Mouse (Mus musculus) ovary, adult 10 weeks (tissue): ENCODE results near the gene Tex28. TPM values are rescaled to one million over a fixed set of nuclear protein-coding genes. Genes with fewer than 3 reads are reported as not detected.

Experiments used
- polyA plus RNA-seq: library from polyadenylated mRNA; stranded (reverse); fragments of 350-450 nt; fragmentation: Illumina TruSeq; extraction: RNeasy Lipid Tissue Mini Kit (QIAGEN cat#74804); gene quantifications from one replicate; pipeline ENCODE4 v1.2.3, GENCODE M21; 2014

Tex28 gene
- not detected for polyA plus RNA-seq

GRCm38 (mm10) chrX:74167738-74168137 lies at the start of gene Tex28:
Gene Tex28 (minus strand): TSS chrX:74167838.

GRCm38 (mm10) chrX:74176959-74177358 lies 9.3 kb upstream of the Tex28 start, which contains the start of gene Tktl1:
Gene Tktl1 (plus strand): TSS chrX:74177259.

GRCm38 (mm10) chrX:74135263-74135662 lies 32.4 kb downstream of the Tex28 start, which contains the start of gene Mecp2:
Gene Mecp2 (minus strand): TSS chrX:74135363.

GRCm38 (mm10) chrX:74127164-74127563 lies 40.5 kb downstream of the Tex28 start, which contains the start of gene Opn1mw:
Gene Opn1mw (plus strand): TSS chrX:74127464.

Other genes starting within 250 kb of the Tex28 start
- 0.46 TPM for gene Arhgap4, start 246.0 kb downstream of the Tex28 start, polyA plus RNA-seq
- gene Naa10, start 245.9 kb downstream of the Tex28 start, polyA plus RNA-seq: 6.2 TPM
- 2.0 TPM for gene Renbp, start 237.0 kb downstream of the Tex28 start, polyA plus RNA-seq
- 43.7 TPM for gene Hcfc1, start 201.5 kb downstream of the Tex28 start, polyA plus RNA-seq
- gene Irak1, start 143.9 kb downstream of the Tex28 start, polyA plus RNA-seq: 50.0 TPM
- gene Opn1mw, start 40.4 kb downstream of the Tex28 start, polyA plus RNA-seq: not detected
- 39.6 TPM for gene Mecp2, start 32.5 kb downstream of the Tex28 start, polyA plus RNA-seq
- 0.17 TPM for gene Tktl1, start 9.4 kb upstream of the Tex28 start, polyA plus RNA-seq
- gene Flna, start 82.0 kb upstream of the Tex28 start, polyA plus RNA-seq: 89.3 TPM
- gene Emd, start 86.8 kb upstream of the Tex28 start, polyA plus RNA-seq: 140 TPM
- 1,805 TPM for gene Rpl10, start 103.0 kb upstream of the Tex28 start, polyA plus RNA-seq
- 21.2 TPM for gene Taz, start 114.1 kb upstream of the Tex28 start, polyA plus RNA-seq
- gene Dnase1l1, start 114.5 kb upstream of the Tex28 start, polyA plus RNA-seq: 14.7 TPM
- 172 TPM for gene Atp6ap1, start 129.3 kb upstream of the Tex28 start, polyA plus RNA-seq
- 102 TPM for gene Gdi1, start 137.2 kb upstream of the Tex28 start, polyA plus RNA-seq
- gene Fam50a, start 145.2 kb upstream of the Tex28 start, polyA plus RNA-seq: 17.0 TPM
- 1.8 TPM for gene Plxna3, start 161.2 kb upstream of the Tex28 start, polyA plus RNA-seq
- 13.9 TPM for gene Lage3, start 185.8 kb upstream of the Tex28 start, polyA plus RNA-seq
- 44.0 TPM for gene Ubl4a, start 205.4 kb upstream of the Tex28 start, polyA plus RNA-seq
- gene Slc10a3, start 205.5 kb upstream of the Tex28 start, polyA plus RNA-seq: 11.3 TPM
- 9.9 TPM for gene Fam3a, start 225.4 kb upstream of the Tex28 start, polyA plus RNA-seq
- 40.7 TPM for gene Ikbkg, start 225.5 kb upstream of the Tex28 start, polyA plus RNA-seq